Mouse (Mus musculus) neural tube, embryonic 15.5 days (tissue): ENCODE measurements at regions not wholly inside any gene's neighbourhood (a gene's known extent, or its start where the extent isn't known, plus 50 kb on each side); places are given as distances from the start of the nearest gene placed in this dataset.
"Not testable (repeated sequence)": the region's sequence is repeated elsewhere in the genome, so short reads cannot be mapped to it uniquely, and the experiment has no call there.

Experiments
- ATAC-seq: fragments of 200-750 bp; cut with Nextera tagmentation; 2 replicates; pipeline ENCODE4 v1.8.0; 2017; ENCODE audit warnings: mild to moderate bottlenecking, moderate TSS enrichment, moderate library complexity; ENCODE audit not compliant: low FRiP score
- H3K27ac ChIP-seq: fragments of 300-500 bp; sonication (generic); replicated peaks from 2 replicates; pipeline ENCODE4 v1.5.1; 2015; ENCODE audit warnings: mild to moderate bottlenecking, inconsistent platforms
- H3K27me3 ChIP-seq: fragments of 300-500 bp; sonication (generic); replicated peaks from 2 replicates; pipeline ENCODE4 v1.6.1; 2015; ENCODE audit warnings: inconsistent platforms
- H3K36me3 ChIP-seq: fragments of 300-500 bp; sonication (generic); 2 replicates; pipeline ENCODE4 v1.6.1; 2015; ENCODE audit warnings: inconsistent platforms
- H3K4me1 ChIP-seq: fragments of 300-500 bp; sonication (generic); 2 replicates; pipeline ENCODE4 v1.6.1; 2015; ENCODE audit warnings: inconsistent platforms
- H3K4me2 ChIP-seq: fragments of 300-500 bp; sonication (generic); 2 replicates; pipeline ENCODE4 v1.6.1; 2015; ENCODE audit warnings: inconsistent platforms, mild to moderate bottlenecking, moderate library complexity
- H3K4me3 ChIP-seq: fragments of 300-500 bp; sonication (generic); replicated peaks from 2 replicates; pipeline ENCODE4 v1.5.1; 2015; ENCODE audit warnings: mild to moderate bottlenecking, inconsistent platforms
- H3K9ac ChIP-seq: fragments of 300-500 bp; sonication (generic); replicated peaks from 2 replicates; pipeline ENCODE4 v1.6.1; 2015; ENCODE audit warnings: mild to moderate bottlenecking, inconsistent platforms
- H3K9me3 ChIP-seq: fragments of 300-500 bp; sonication (generic); replicated peaks from 2 replicates; pipeline ENCODE4 v1.6.1; 2016; ENCODE audit warnings: inconsistent platforms
- WGBS: fragments of 180-500 bp; shearing (Covaris S2); methylation state at CpG from one replicate; pipeline ENCODE4 v1.1.7; 2015; ENCODE audit warnings: mixed read lengths; 5-methylcytosine and 5-hydroxymethylcytosine counted together

DNA sequence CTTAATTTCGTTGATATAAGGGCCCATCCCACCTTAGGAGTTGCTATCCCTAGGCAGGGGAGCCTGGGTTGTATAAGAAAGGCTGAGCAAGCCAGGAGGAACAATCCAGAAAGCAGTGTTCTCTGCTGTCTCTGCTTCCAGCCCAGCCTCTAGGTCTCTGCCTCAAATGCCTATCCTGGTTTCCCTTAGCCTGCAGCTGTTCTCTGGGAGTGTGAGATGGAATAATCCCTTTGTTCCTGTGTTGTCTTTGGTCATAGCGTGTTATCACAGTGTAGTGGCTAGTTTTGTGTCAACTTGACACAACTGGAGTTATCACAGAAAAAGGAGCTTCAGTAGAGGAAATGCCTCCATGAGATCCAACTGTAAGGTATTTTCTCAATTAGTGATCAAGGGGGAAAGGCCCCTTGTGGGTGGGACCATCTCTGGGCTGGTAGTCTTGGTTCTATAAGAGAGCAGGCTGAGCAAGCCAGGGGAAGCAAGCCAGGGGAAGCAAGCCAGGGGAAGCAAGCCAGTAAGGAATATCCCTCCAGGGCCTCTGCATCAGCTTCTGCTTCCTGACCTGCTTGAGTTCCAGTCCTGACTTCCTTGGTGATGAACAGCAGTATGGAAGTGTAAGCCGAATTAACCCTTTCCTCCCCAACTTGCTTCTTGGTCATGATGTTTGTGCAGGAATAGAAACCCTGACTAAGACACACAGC is 64.0 kb downstream of the Rhob start:
- not testable (repeated sequence) for H3K27me3 ChIP-seq, ATAC-seq, H3K27ac ChIP-seq, H3K9me3 ChIP-seq, H3K4me3 ChIP-seq, H3K36me3 ChIP-seq, H3K4me2 ChIP-seq, H3K9ac ChIP-seq
- H3K4me1 ChIP-seq = peaks cover 17% of the 10 kb centered on the region
- 73% methylated on average over 3 of the region's 3 CpGs for WGBS

DNA sequence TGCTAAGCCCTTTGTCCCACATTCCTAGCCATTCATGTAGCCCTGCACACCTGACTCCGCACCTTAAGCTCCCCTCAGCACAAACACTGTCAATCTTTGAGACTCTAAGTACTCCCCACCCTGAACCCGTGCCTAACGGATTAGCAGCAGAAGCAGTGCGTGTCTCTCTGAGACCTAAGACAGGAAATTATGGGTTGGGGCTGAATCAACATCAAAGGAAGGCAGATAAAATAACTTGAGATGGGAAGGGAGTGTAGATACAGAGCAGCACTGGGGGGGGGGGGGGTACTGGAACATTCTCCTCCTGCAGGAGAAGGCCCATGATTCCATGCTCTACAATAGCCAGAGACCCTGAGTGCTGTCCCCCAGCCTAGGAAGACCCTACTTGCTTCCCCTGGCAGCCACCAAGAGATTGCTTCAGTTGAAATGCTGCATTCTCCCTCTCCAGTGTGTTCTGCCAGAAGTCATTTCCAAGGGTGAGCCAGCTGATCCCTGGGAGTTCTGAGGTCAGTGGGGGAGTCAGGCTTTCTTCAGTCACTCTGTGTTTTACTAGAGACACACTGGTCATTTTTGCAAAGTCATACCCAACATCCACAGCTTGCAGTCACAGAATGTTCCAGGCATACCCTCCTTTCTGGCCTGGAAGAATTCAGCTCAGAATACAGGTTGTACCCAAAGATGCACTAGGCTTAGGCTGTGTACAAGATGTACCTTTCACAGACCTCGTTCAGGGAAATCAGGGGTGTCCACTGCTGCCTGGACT is 71.4 kb downstream of the Rhob start:
- Histone ChIP-seq H3K36me3 (no peaks in the 10 kb centered on the region), H3K27ac (no peak overlapping the region), H3K27me3 (no peaks in the 10 kb centered on the region), H3K4me3 (no peak overlapping the region), H3K4me2 (no peak overlapping the region), H3K4me1 (peaks cover 13% of the 10 kb centered on the region), H3K9me3 (no peaks in the 10 kb centered on the region), H3K9ac (no peak overlapping the region)
- WGBS = 86% methylated on average over 5 of the region's 5 CpGs
- ATAC-seq = no peak

DNA sequence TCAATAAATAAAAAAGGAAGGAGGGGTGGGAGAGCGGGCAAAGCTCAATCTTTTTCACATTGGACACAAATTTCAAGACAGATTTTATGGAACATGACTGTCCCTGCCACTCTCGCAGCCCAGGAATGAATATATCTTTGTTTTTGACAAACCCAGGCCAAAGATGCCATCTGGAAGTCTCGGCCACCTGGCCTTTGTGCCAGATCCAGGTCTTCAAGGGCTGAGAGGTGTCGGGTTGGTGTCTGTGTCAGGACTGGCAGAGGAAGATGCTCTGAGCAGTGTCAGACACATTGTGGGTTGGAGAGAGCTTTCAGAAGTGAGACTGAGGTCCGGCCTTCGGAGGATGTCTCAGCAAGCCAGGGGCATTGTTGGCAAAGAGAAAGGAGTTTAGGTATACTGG is 75.3 kb downstream of the Rhob start:
- no peak overlapping the region for H3K27ac ChIP-seq
- no peaks in the 10 kb centered on the region for H3K4me1 ChIP-seq
- no peak overlapping the region for H3K4me3 ChIP-seq
- no peaks in the 10 kb centered on the region for H3K36me3 ChIP-seq
- 92% methylated on average over 6 of the region's 6 CpGs for WGBS
- no peak overlapping the region for H3K9ac ChIP-seq
- H3K27me3 ChIP-seq = no peaks in the 10 kb centered on the region
- no peak overlapping the region for H3K4me2 ChIP-seq
- ATAC-seq = no peak
- no peaks in the 10 kb centered on the region for H3K9me3 ChIP-seq

DNA sequence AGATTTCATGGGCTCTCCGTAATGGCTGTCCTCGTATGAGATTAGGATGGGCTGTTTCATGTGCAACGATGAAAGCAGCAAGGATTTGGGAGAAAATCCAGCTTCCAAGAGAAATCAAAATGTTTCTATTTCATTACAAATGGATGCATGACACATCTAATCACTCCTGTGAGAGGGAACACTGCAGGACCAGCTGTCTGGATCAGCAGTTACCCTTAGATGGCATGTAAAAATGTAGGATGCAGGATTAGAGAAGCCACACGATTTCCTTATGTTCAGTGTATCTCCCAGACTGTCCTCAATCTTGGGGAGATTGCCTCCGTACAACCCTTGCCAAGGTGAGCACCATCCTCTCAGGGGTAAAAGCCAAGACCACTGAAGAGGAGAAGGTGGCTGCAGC is 77.1 kb downstream of the Rhob start:
- Histone ChIP-seq H3K9me3 (no peaks in the 10 kb centered on the region), H3K27me3 (no peaks in the 10 kb centered on the region), H3K9ac (no peak overlapping the region), H3K4me3 (no peak overlapping the region), H3K27ac (no peak overlapping the region), H3K4me1 (no peaks in the 10 kb centered on the region), H3K4me2 (no peak overlapping the region), H3K36me3 (no peaks in the 10 kb centered on the region)
- WGBS = 59% methylated on average over 5 of the region's 5 CpGs
- 0 out of 2 replicates have a peak, but pooled peaks have one; percentile 54 for ATAC-seq

DNA sequence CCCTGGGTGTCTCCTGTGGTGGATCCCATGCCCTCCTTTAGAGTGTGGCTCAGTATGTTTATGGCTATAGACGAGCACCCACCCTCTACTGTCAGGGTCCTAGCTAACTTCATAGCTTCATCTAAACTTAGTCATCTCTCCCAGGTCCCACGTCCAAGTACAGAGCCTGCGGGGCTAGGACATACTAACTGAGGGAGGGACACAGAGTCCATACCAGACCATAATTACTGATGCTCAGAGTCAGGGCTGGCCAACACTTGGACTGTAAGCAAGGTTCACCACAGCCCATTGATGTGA is 78.6 kb downstream of the Rhob start:
- no peaks in the 10 kb centered on the region for H3K4me1 ChIP-seq
- no peak overlapping the region for H3K4me2 ChIP-seq
- H3K4me3 ChIP-seq = no peak overlapping the region
- no peaks in the 10 kb centered on the region for H3K9me3 ChIP-seq
- no peak overlapping the region for H3K27ac ChIP-seq
- no peaks in the 10 kb centered on the region for H3K36me3 ChIP-seq
- H3K9ac ChIP-seq = no peak overlapping the region
- WGBS = 91% methylated on average over 3 of the region's 3 CpGs
- H3K27me3 ChIP-seq = no peaks in the 10 kb centered on the region
- ATAC-seq = no peak

DNA sequence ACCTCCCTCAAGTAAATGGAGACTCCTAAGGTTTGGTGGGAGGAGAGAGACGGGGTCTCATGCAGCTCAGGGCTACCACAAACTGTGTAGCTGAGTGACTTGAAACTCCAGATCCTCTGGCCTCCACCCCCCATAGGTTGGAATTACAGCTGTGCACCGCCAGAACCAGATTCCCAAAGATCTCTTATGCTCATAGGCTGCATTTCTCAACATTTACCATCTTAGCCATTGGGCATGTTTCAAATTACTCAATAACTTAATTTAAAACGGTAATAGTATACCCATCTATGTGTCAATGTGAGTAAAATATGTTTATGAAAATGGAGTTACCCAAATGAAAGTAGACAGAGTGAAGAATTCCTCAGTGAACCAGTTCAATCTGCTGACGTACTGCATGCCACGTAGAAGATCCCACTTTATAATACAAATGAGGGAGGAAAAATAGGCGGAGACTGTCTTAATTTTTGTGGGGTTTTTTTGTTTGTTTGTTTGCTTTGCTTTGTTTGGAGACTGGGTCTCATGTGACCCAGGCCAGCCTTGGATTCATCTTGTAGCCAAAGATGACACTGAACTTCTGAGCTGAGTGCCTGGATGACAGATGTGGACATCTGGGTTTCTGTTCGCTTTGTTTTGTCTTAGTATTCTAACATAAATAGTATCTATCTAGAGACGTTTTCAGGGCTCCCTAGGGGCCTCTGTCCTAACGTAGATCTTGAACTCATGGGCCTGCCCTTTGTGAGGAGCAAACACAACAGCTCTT is 79.1 kb downstream of the Rhob start:
- no peak for ATAC-seq
- WGBS = 78% methylated on average over 9 of the region's 9 CpGs

DNA sequence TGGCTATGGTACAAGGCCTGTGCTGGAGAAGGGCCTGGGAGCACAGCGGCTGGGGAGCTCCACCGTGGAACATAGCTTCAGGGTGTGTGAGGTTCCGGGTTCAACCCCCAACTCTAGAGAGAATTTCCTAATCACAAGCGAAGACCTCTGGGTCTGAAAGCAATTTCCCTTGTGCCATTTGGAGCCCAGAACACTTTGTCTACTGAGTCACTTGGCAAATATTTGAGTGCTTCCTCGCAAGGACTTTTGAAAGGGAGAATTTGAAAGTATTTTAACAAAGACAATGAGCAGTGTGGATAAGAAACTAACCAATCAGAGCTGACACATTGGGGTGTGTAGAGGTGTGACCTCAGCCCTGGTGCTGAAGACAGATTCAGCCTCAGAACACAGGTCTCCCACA is 80.9 kb downstream of the Rhob start:
- no peak for ATAC-seq
- H3K9ac ChIP-seq = no peak overlapping the region
- H3K4me2 ChIP-seq = no peak overlapping the region
- H3K36me3 ChIP-seq = no peaks in the 10 kb centered on the region
- H3K4me1 ChIP-seq = no peaks in the 10 kb centered on the region
- H3K4me3 ChIP-seq = no peak overlapping the region
- H3K27me3 ChIP-seq = no peaks in the 10 kb centered on the region
- no peak overlapping the region for H3K27ac ChIP-seq
- 87% methylated on average over 5 of the region's 5 CpGs for WGBS
- H3K9me3 ChIP-seq = no peaks in the 10 kb centered on the region

More for the DNA sequence above, 79.1 kb downstream of the Rhob start:
- Histone ChIP-seq H3K4me3 (no peak overlapping the region), H3K4me1 (no peaks in the 10 kb centered on the region), H3K36me3 (no peaks in the 10 kb centered on the region), H3K27ac (no peak overlapping the region), H3K27me3 (no peaks in the 10 kb centered on the region), H3K9ac (no peak overlapping the region), H3K9me3 (no peaks in the 10 kb centered on the region), H3K4me2 (no peak overlapping the region)

DNA sequence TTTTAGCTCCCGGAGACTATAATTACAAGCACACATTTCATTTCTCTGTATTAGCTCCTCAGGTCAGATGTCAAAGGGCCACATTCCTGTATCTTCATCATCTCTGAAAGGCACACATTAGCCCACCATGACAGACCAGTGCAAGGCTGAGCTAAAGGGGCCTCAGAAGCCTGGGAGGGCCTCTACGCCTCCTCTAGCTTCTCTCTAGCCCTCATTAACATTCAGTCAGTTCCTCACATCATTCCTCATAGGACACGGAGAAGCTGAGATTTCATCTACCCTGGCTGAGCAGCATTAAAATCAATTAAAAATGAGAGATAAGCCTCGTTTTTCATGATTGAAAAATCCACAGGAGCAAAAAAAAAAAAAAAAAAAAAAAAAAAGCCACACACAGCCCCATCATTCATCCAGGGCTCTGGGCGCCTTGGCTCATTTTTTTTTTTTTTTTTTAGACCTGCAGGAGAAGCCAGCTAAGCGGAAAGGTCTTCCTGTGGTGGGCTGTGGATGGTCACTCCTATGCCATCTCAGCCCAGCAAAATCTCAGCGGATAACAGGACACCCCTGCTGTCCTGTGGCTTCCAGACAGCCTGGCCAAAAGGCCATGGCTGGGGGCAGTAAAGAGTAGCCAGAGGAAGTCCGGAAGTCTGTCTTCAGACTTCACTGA is 82.5 kb downstream of the Rhob start:
- H3K4me2 ChIP-seq = no peak overlapping the region
- no peak overlapping the region for H3K27ac ChIP-seq
- H3K4me3 ChIP-seq = no peak overlapping the region
- H3K9me3 ChIP-seq = no peaks in the 10 kb centered on the region
- no peaks in the 10 kb centered on the region for H3K27me3 ChIP-seq
- H3K36me3 ChIP-seq = no peaks in the 10 kb centered on the region
- no peak overlapping the region for H3K9ac ChIP-seq
- ATAC-seq = no peak
- no peaks in the 10 kb centered on the region for H3K4me1 ChIP-seq
- WGBS = 63% methylated on average over 8 of the region's 8 CpGs

DNA sequence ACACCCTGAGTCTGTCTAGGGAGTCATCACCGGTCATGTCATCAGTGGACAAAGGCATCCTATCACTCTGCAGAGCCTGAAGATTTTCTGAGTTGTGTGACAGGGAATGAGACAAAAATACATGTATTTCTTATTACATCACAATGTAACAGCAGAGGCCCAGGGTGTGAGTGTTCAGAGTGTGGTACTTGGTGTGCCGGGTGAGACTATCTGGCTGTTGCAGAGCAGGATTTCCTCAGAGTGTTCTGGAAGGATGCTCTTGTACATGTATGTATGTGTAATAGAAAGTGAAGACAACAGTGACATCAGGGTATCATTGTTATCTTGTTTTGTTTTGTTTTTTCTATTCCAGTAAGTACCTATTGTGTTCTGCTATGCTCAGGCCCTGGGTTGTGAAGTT is 87.7 kb downstream of the Rhob start:
- H3K27me3 ChIP-seq = no peaks in the 10 kb centered on the region
- H3K4me2 ChIP-seq = no peak overlapping the region
- ATAC-seq = no peak
- no peak overlapping the region for H3K27ac ChIP-seq
- no peak overlapping the region for H3K9ac ChIP-seq
- 94% methylated on average over 2 of the region's 2 CpGs for WGBS
- peaks cover 15% of the 10 kb centered on the region for H3K4me1 ChIP-seq
- H3K36me3 ChIP-seq = no peaks in the 10 kb centered on the region
- H3K4me3 ChIP-seq = no peak overlapping the region
- H3K9me3 ChIP-seq = no peaks in the 10 kb centered on the region

DNA sequence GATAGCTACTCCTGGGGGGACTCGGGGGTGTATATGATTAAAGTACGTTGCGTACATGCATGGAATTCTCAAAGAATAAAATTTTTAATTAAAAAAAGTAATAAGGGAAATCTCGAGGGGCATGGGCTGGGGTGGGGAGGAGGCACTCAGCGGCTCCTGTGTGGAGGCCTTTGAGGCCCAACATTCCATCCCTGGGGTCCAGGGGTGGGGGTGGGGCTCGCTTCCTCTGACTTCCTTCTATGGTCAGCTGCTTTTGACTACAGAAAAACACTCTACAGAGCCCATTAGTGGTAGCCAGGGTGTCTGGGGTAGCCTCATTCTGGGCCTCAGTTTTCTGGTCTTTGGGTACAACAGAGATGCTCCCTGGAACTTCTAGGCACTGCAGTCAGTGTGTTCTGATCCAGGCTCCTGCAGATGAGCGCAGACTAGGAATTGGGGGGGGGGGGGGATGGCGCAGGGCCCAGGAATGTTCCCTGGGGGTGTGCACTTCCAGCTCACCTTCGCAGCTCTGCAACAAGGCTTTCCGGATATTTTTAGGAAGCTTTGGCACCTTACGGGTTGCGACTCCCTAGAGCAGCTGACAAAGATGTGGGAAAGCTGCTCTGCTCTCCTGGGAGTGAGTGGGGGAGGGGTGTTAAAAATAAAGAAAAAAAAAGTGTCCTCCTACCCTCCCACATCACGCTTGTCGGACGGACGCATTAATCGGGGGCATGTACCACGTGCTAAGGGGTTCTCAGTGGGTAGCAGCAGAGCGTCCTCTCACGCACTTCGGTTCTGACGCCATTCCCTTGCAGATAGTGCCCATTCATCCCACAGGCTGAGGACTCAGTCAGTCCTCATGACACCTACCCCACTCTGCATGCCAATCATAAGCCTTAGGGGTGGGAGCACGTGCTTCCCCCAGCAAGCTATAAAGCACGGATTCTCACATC is 89.1 kb downstream of the Rhob start:
- H3K4me2 ChIP-seq = peak overlapping the region; percentile 22; the same call in 1 of the 2 replicates

DNA sequence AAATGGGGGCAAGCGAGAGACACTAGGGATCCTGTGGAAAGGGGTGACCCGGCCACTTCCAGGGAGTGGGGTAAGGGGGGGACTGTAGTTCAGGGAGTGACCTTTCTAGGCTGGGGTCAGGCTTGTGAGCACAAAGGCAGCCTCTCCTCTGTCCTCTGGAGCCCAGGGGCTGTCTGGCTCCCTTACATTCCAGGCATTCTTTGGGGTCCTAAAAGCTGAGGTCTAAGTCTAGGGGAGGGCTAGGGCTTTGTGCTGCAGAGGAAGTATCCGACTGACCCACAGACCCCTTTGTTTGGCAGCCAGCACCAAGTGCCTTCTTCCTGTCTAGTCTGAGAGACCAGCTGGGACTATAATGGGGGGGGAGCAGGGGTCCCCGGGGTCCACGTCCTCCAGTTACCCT is 88.9 kb downstream of the Hs1bp3 start:
- Histone ChIP-seq H3K4me1 (no peaks in the 10 kb centered on the region), H3K36me3 (no peaks in the 10 kb centered on the region), H3K27ac (no peak overlapping the region), H3K4me3 (no peak overlapping the region), H3K9me3 (no peaks in the 10 kb centered on the region), H3K9ac (no peak overlapping the region), H3K27me3 (no peaks in the 10 kb centered on the region), H3K4me2 (no peak overlapping the region)
- 8% methylated on average over 5 of the region's 5 CpGs for WGBS
- no peak for ATAC-seq

More for the DNA sequence above, 89.1 kb downstream of the Rhob start:
- Histone ChIP-seq H3K4me1 (peaks cover 15% of the 10 kb centered on the region), H3K27me3 (no peaks in the 10 kb centered on the region), H3K9ac (no peak overlapping the region), H3K27ac (no peak overlapping the region), H3K9me3 (no peaks in the 10 kb centered on the region), H3K36me3 (no peaks in the 10 kb centered on the region), H3K4me3 (no peak overlapping the region)
- WGBS = 60% methylated on average over 24 of the region's 24 CpGs
- ATAC-seq = peak; percentile 50
